Mouse (Mus musculus): ENCODE data around the gene Bicral.

Bicral gene

GRCm38 (mm10) chr17:46845262-46845661, 13.0 kb downstream of the Bicral start:
- DNase-seq (ENCODE audit: low read depth in 2 of 2, low spot score in 2 of 2), result no peak

DNA sequence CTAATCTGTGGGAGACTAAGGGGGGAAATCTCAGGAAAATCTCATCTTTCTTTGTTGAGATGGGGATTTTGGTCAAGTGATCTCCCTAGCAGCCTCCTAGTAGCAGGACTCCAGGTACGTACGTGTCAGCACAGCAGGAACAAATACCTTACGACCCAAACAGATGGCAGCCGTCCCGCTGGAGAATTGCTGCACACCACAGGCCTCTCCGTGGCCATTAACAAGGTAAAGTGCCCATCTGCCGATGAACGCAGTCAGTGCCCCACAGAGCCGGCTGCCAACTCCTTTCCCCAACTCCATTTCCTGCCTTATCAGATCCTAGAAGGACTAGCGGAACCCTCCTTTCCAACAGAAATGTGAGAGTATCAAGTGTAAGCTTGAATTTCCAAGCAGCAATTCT, 13.5 kb downstream of the Bicral start:
- DNase-seq (ENCODE audit: low read depth in 2 of 2, low spot score in 2 of 2), result no peak

GRCm38 (mm10) chr17:46843716-46844115, 14.6 kb downstream of the Bicral start:
- no peak for DNase-seq (ENCODE audit: low read depth in 2 of 2, low spot score in 2 of 2)

- no peak for DNase-seq (ENCODE audit: low read depth in 2 of 2, low spot score in 2 of 2)
These were observed 15.3 kb downstream of the Bicral start for GRCm38 (mm10) chr17:46843022-46843421.

- no peak for DNase-seq (ENCODE audit: low read depth in 2 of 2, low spot score in 2 of 2)
These were observed 17.8 kb downstream of the Bicral start for GRCm38 (mm10) chr17:46840304-46841010.

GRCm38 (mm10) chr17:46838396-46838920, 19.8 kb downstream of the Bicral start:
- no peak for DNase-seq (ENCODE audit: low read depth in 2 of 2, low spot score in 2 of 2)

- DNase-seq (ENCODE audit: low read depth in 2 of 2, low spot score in 2 of 2), result no peak
These were observed 20.4 kb downstream of the Bicral start for GRCm38 (mm10) chr17:46837897-46838296.

GRCm38 (mm10) chr17:46835093-46835715, 23.1 kb downstream of the Bicral start:
- peak; percentile 62 to 68 for DNase-seq (ENCODE audit: low read depth in 2 of 2, low spot score in 2 of 2)

DNA sequence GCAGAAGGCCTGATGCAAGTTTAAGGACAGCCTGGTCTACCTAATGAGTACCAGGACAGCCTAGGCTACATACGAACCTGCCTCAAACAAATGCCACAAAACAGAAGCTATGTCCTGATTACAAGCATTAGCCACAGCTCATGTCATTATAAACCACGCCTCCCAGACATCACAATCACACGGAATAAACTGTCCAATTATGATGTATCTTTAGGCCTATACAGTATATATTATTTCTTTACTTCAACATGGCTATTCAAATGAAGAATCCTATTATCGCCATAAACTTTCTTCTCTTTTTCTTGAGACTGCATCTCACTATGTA, 25.3 kb downstream of the Bicral start:
- DNase-seq (ENCODE audit: low read depth in 2 of 2, low spot score in 2 of 2), result no peak

DNA sequence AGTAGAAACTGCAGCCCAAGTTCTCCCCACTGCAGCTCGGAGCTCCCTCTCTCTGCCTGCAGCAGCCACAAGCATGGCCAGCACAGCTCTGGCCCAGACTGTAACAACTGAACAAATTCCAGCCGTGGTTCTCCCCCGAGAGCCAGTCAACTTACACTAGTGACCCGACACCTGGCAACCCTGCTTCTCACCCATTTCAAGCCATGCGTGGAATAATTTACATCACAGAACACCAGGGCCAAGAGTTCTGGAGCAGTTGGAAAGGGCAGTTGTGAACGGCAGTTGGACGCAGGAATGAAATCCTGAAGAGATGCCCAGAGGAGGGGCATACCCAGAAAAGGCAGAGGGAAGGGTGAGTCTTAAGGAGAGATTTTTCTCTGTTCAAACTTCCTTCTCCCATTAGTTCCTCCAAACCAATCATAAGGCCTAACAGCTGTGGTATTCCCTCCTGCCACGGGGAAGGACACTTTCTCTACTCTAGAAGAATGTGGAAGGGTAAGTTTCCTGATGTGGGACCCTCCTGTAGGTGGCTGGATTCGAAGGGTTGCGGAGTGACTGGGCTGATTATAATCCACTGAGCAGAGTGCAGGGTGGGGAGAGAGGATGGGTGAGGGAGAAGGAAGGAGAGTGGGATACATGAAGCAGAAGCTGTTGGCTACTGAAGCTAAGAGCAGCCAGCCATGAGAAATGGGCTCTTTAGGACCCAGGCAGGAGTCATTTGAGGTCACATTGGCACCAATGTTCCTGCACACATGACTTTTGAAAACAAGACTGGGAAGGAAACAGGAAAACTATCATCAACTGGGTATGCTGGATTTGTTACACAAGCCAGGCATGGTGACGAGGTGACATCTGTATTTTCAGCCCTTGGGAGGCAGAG, 25.9 kb downstream of the Bicral start:
- DNase-seq (ENCODE audit: low read depth in 2 of 2, low spot score in 2 of 2), result no peak

DNA sequence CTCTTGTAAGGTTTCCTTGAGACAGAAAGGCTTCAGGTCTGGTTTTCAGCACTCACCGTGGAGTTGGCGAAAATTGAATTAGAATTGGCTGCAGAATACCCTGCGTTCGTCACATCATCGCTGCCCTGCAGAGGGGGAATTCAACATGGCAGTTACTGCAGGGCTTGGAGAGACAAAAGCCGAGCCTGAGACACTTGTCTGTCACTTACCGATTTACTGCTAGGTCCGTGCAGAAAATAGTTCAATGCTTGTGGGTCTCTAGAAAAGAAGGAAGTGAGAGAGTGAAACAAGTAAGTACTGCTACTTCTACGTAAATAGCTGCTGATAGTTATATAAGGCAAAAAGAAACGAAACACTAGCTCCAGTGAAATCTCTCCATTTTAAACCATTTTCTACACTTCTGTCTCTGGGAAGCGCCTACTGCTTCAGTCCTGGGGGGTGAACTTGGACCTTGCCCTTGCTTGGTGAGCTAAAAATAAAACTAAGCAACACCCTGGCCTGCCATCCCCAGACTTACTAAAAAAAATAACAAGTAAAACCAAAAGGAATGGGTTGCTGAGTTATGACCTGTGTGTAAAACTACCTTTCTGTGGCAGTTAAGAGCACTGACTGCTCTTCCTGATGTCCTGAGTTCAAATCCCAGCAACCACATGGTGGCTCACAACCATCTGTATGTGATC, 28.3 kb downstream of the Bicral start:
- no peak for DNase-seq (ENCODE audit: low read depth in 2 of 2, low spot score in 2 of 2)

DNA sequence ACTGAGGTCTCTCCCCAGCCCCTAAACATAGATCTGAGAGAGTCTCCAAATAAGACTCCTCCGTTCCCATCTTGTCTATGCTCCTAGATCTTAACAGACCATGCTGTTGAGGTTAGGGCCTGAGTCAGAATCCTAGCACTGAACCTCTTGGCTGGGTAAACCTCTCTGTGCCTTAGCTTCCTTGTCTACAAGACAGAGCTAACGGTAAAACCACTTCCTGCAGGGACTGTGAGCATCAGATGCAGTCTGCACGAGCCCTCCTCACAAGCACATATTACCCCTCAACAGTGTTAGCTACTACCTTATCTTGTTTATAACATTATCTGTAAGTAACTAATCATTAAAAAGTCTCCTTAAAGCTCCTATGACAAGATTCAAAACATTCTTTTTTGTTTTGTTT, 29.3 kb downstream of the Bicral start:
- DNase-seq (ENCODE audit: low read depth in 2 of 2, low spot score in 2 of 2), result peak; percentile 12 to 16

- no peak for DNase-seq (ENCODE audit: low read depth in 2 of 2, low spot score in 2 of 2)
These were observed 35.2 kb downstream of the Bicral start for GRCm38 (mm10) chr17:46823091-46823490.

- no peak for DNase-seq (ENCODE audit: low read depth in 2 of 2, low spot score in 2 of 2)
These were observed 37.7 kb downstream of the Bicral start for GRCm38 (mm10) chr17:46820628-46821027.

GRCm38 (mm10) chr17:46817734-46818158, 40.5 kb downstream of the Bicral start:
- DNase-seq (ENCODE audit: low read depth in 2 of 2, low spot score in 2 of 2), result no peak

DNA sequence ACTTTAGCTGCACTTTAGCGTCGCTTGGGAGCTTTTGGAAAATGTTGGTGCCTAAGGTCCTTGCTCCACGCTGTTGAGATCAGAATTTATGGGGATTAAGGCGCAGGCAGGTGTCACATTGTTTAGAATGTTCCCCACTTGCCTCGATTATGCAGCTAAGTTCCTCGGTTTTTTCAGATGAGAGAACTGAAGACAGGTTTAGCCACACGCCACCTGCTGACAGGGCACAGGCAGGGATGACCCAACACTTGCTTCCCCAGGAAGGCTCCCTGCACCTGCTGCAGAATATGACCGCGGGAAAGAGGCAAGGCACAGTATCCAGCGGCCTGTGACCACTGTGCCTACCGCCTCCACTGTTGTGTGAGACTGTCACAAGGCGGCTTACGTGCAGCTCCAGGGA, 42.0 kb downstream of the Bicral start:
- DNase-seq (ENCODE audit: low read depth in 2 of 2, low spot score in 2 of 2), result no peak

- no peak for DNase-seq (ENCODE audit: low read depth in 2 of 2, low spot score in 2 of 2)
These were observed 43.8 kb downstream of the Bicral start for GRCm38 (mm10) chr17:46814497-46814896.

DNA sequence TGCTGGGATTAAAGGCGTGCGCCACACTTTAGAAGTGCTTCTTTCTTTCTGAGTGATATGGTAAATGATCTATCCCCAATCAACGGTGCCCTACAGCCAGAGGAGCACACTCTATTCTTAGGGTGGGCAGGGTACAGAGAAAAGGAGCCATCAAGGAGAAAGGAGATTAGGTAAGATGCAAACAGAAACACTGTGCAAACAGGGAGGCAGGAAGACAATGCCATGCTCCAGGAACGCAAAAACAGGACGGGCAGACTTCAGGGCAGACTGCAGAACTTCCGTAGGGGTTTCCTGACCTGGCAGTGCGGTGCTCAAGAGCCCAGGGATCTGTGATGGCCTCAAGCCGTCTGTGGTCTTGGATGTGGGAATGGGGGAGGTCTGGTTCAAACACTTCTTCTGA, 44.6 kb downstream of the Bicral start:
- DNase-seq (ENCODE audit: low read depth in 2 of 2, low spot score in 2 of 2), result no peak

DNA sequence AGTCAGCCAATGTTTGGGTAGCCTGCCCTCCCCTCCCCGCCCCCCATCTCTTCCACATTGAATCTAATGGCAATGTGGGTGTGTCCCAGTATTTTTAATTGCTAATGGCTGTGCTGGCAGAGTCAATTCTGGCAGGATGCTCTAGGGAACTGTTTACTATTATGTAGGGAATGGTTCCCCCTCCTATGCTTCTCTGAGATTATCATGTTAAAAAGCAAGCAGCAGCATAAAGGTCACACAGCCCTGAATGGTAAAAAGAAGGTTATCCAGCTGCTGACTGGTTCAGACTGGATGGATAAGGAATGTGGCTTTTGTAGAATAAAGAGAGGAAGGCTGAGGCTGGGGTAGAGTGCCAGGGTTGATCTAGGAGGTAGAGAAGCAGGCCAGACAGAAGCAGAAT, 45.8 kb downstream of the Bicral start:
- DNase-seq (ENCODE audit: low read depth in 2 of 2, low spot score in 2 of 2), result no peak

DNA sequence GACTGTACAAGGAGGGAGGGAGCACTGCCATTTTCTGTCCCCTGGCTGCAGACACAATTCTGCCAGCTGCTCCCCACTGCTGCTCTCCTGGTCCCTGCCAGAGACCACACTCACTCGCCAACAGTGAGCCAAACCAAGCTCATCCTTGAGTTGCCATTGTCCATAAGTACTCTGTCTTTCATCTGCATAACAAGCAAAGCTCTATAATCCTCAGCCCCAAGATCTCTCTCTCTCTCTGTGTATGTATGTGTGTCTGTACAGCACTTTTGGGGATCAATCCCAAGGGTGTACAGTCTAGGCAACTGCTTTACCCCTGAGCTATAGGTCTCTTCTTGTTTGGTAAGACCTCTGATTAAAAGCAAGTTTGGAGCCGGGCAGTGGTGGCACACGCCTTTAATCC, 47.6 kb downstream of the Bicral start:
- no peak for DNase-seq (ENCODE audit: low read depth in 2 of 2, low spot score in 2 of 2)

GRCm38 (mm10) chr17:46809131-46809830, 49.0 kb downstream of the Bicral start:
- no peak for DNase-seq (ENCODE audit: low read depth in 2 of 2, low spot score in 2 of 2)

Data from CD8-positive naive resting alpha-beta T cell, adult 2 months (primary cell).